Mouse (Mus musculus): ENCODE measurements around the gene Borcs7. TPM values are rescaled to one million over a fixed set of nuclear protein-coding genes. Genes with fewer than 3 reads are reported as not detected.

Gene Borcs7
- total RNA-seq, 2 experiments from 2014 or later, result 22.8 TPM

GRCm38 (mm10) chr19:46653188-46653587 lies 36.5 kb upstream of the Borcs7 start:
- H3K4me3 ChIP-seq, result no peak overlapping the region
- no peak for TF ChIP-seq CTCF (conservative IDR thresholded peaks at IDR 0.05)
- no peak for DNase-seq (ENCODE audit: low spot score in 2 of 2)
- no peak overlapping the region for H3K27ac ChIP-seq

- no peak overlapping the region for H3K27ac ChIP-seq
- no peak for TF ChIP-seq CTCF (conservative IDR thresholded peaks at IDR 0.05)
- no peak overlapping the region for H3K4me3 ChIP-seq
- DNase-seq (ENCODE audit: low spot score in 2 of 2), result no peak
Observed at GRCm38 (mm10) chr19:46653616-46654235, 36.0 kb upstream of the Borcs7 start.

- no peak for TF ChIP-seq CTCF (conservative IDR thresholded peaks at IDR 0.05)
- Histone ChIP-seq H3K4me3 (no peak overlapping the region), H3K27ac (no peak overlapping the region)
- DNase-seq (ENCODE audit: low spot score in 2 of 2), result no peak
Observed at GRCm38 (mm10) chr19:46655626-46656025, 34.1 kb upstream of the Borcs7 start.

- DNase-seq (ENCODE audit: low spot score in 2 of 2), result no peak
- no peak overlapping the region for H3K27ac ChIP-seq
- no peak overlapping the region for H3K4me3 ChIP-seq
- no peak for TF ChIP-seq CTCF (conservative IDR thresholded peaks at IDR 0.05)
Observed at GRCm38 (mm10) chr19:46656151-46656840, 33.4 kb upstream of the Borcs7 start.

- no peak for DNase-seq (ENCODE audit: low spot score in 2 of 2)
- Histone ChIP-seq H3K27ac (no peak overlapping the region), H3K4me3 (no peak overlapping the region)
- TF ChIP-seq CTCF (conservative IDR thresholded peaks at IDR 0.05), result peak; percentile 75
Observed at GRCm38 (mm10) chr19:46657339-46658020, 32.2 kb upstream of the Borcs7 start.

- DNase-seq (ENCODE audit: low spot score in 2 of 2), result no peak
- Histone ChIP-seq H3K27ac (no peak overlapping the region), H3K4me3 (no peak overlapping the region)
- TF ChIP-seq CTCF (conservative IDR thresholded peaks at IDR 0.05), result no peak
Observed at GRCm38 (mm10) chr19:46658348-46658747, 31.4 kb upstream of the Borcs7 start.

GRCm38 (mm10) chr19:46658851-46659250 lies 30.9 kb upstream of the Borcs7 start:
- TF ChIP-seq CTCF (conservative IDR thresholded peaks at IDR 0.05), result no peak
- DNase-seq (ENCODE audit: low spot score in 2 of 2), result no peak
- H3K4me3 ChIP-seq, result no peak overlapping the region
- no peak overlapping the region for H3K27ac ChIP-seq

GRCm38 (mm10) chr19:46661511-46661910 lies 28.2 kb upstream of the Borcs7 start:
- DNase-seq (ENCODE audit: low spot score in 2 of 2), result no peak
- Histone ChIP-seq H3K4me3 (no peak overlapping the region), H3K27ac (no peak overlapping the region)
- TF ChIP-seq CTCF (conservative IDR thresholded peaks at IDR 0.05), result no peak

GRCm38 (mm10) chr19:46662214-46662613 lies 27.5 kb upstream of the Borcs7 start:
- H3K4me3 ChIP-seq, result no peak overlapping the region
- no peak for TF ChIP-seq CTCF (conservative IDR thresholded peaks at IDR 0.05)
- DNase-seq (ENCODE audit: low spot score in 2 of 2), result no peak
- H3K27ac ChIP-seq, result no peak overlapping the region

- H3K4me3 ChIP-seq, result no peak overlapping the region
- TF ChIP-seq CTCF (conservative IDR thresholded peaks at IDR 0.05), result no peak
- H3K27ac ChIP-seq, result no peak overlapping the region
- no peak for DNase-seq (ENCODE audit: low spot score in 2 of 2)
Observed at GRCm38 (mm10) chr19:46662784-46663183, 26.9 kb upstream of the Borcs7 start.

GRCm38 (mm10) chr19:46665474-46665873 lies 24.2 kb upstream of the Borcs7 start:
- peak; percentile 14 to 51 for DNase-seq (ENCODE audit: low spot score in 2 of 2)
- TF ChIP-seq CTCF (conservative IDR thresholded peaks at IDR 0.05), result no peak
- Histone ChIP-seq H3K27ac (no peak overlapping the region), H3K4me3 (no peak overlapping the region)

GRCm38 (mm10) chr19:46667300-46667699 lies 22.4 kb upstream of the Borcs7 start:
- DNase-seq (ENCODE audit: low spot score in 2 of 2), result no peak
- no peak overlapping the region for H3K27ac ChIP-seq
- no peak for TF ChIP-seq CTCF (conservative IDR thresholded peaks at IDR 0.05)
- no peak overlapping the region for H3K4me3 ChIP-seq

- peak in 1 of 2 experiments; percentile 8 for DNase-seq (ENCODE audit: low spot score in 2 of 2)
- no peak overlapping the region for H3K27ac ChIP-seq
- TF ChIP-seq CTCF (conservative IDR thresholded peaks at IDR 0.05), result no peak
- H3K4me3 ChIP-seq, result no peak overlapping the region
Observed at GRCm38 (mm10) chr19:46668263-46668662, 21.4 kb upstream of the Borcs7 start.

All from layer of hippocampus, adult 2 months (tissue).